In the genomic region with DNA sequence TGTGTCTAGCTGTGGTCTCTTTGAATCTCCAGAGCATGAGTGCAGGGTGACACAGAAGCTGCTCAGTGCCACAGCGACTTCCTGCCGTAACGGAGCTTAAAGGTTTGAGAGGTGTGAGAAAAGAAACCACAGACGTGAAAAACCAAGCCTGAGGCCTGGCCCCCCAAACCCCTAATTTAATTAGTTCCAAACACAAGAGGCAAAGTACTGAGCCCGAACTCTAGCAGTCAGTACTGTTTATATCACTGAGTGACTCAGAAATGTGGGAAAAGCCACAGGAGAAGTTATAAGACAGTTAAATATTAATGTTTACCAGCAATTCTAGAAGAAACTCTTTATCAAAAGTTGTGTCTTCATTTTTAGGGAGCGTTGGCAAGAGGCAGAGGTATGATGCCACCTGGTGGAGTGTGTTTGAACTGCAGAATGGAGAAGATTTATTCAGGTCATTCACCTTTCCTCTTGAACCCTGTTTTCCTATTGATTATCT, we compare ENCODE assay signal across 9 mouse cellular contexts. TPM values are rescaled to one million over a fixed set of nuclear protein-coding genes. Genes with fewer than 3 reads are reported as not detected.
A peak's percentile ranks its signal among the peaks of the same experiment; 100 is the strongest.
DNase-seq lines count a peak whose midpoint lies in the region; ATAC-seq and TF ChIP-seq lines count a peak whose summit lies in the region.
"Had no signal": no experiment of that assay in that cellular context is flagged by ENCODE, and none has a peak within 500 bp of the region (broad histone marks: within the 10 kb centered on the region; RNA-seq: fewer than 3 reads in every experiment).

No protein-coding gene starts in this region.

- no peaks in the 10 kb centered on the region for H3K4me1 ChIP-seq in forebrain, postnatal 0 days (ENCODE audit: insufficient read depth)
- H3K4me1 ChIP-seq in forebrain, embryonic 13.5 days = no peaks in the 10 kb centered on the region
- no peaks in the 10 kb centered on the region for H3K4me1 ChIP-seq in neural tube, embryonic 15.5 days
- H3K4me1 ChIP-seq: limb, embryonic 12.5 days had no signal

- H3K27me3 ChIP-seq in forebrain, postnatal 0 days (ENCODE audit: insufficient read depth, low read length) = no peaks in the 10 kb centered on the region
- H3K27me3 ChIP-seq in forebrain, embryonic 13.5 days = no peaks in the 10 kb centered on the region
- no peaks in the 10 kb centered on the region for H3K27me3 ChIP-seq in neural tube, embryonic 15.5 days (replicated peaks)
- H3K27me3 ChIP-seq: limb, embryonic 12.5 days had no signal

- H3K36me3 ChIP-seq in forebrain, postnatal 0 days (ENCODE audit: insufficient read depth) = peaks cover 68% of the 10 kb centered on the region
- peaks cover 80% of the 10 kb centered on the region for H3K36me3 ChIP-seq in forebrain, embryonic 13.5 days (ENCODE audit: poor library complexity, severe bottlenecking)
- peaks cover 67% of the 10 kb centered on the region for H3K36me3 ChIP-seq in neural tube, embryonic 15.5 days

- ATAC-seq in forebrain, postnatal 0 days = no peak
- ATAC-seq in forebrain, embryonic 13.5 days = no peak
- no peak for ATAC-seq in neural tube, embryonic 15.5 days (ENCODE audit: low FRiP score)

- intact Hi-C loops in heart, postnatal 36 days (cut with DNase I) = loop anchor here (1.0 kb wide), 2 partner anchors 179 to 279 kb away; no protein-coding TSS in a partner anchor

- H3K27ac ChIP-seq in forebrain, postnatal 0 days (ENCODE audit: low read depth, low read length) = no peak overlapping the region
- H3K27ac ChIP-seq in forebrain, embryonic 13.5 days = no peak overlapping the region
- H3K27ac ChIP-seq in neural tube, embryonic 15.5 days (replicated peaks) = no peak overlapping the region
- H3K27ac ChIP-seq: limb, embryonic 12.5 days had no signal

- no peaks in the 10 kb centered on the region for H3K9me3 ChIP-seq in forebrain, postnatal 0 days (ENCODE audit: low read length)
- H3K9me3 ChIP-seq in forebrain, embryonic 13.5 days (replicated peaks) = no peaks in the 10 kb centered on the region
- H3K9me3 ChIP-seq in neural tube, embryonic 15.5 days (replicated peaks) = no peaks in the 10 kb centered on the region
- H3K9me3 ChIP-seq: limb, embryonic 12.5 days had no signal

- TF ChIP-seq CTCF in forebrain, postnatal 0 days (IDR thresholded peaks at IDR 0.05; ENCODE audit: low read depth) = peak; percentile 83

- H3K4me3 ChIP-seq in forebrain, postnatal 0 days (ENCODE audit: low read depth, low read length) = no peak overlapping the region
- H3K4me3 ChIP-seq in forebrain, embryonic 13.5 days = no peak overlapping the region
- no peak overlapping the region for H3K4me3 ChIP-seq in neural tube, embryonic 15.5 days (replicated peaks)
- H3K4me3 ChIP-seq: limb, embryonic 12.5 days had no signal

- 79% methylated on average over 6 of the region's 6 CpGs for WGBS in forebrain, postnatal 0 days
- 75% methylated on average over 6 of the region's 6 CpGs for WGBS in forebrain, embryonic 13.5 days
- 82% methylated on average over 6 of the region's 6 CpGs for WGBS in neural tube, embryonic 15.5 days

- H3K4me2 ChIP-seq in forebrain, postnatal 0 days (ENCODE audit: low read depth) = no peak overlapping the region
- no peak overlapping the region for H3K4me2 ChIP-seq in forebrain, embryonic 13.5 days
- H3K4me2 ChIP-seq in neural tube, embryonic 15.5 days = no peak overlapping the region
- H3K4me2 ChIP-seq: limb, embryonic 12.5 days had no signal

- peak; percentile 70 for DNase-seq in forebrain, postnatal 0 days
- DNase-seq in neural tube, embryonic 10.5 days (ENCODE audit: extremely low spot score, low spot score) = peak; percentile 32
- peak; percentile 29 for DNase-seq in cerebellum, adult 8-10 months
- peak; percentile 35 to 51 for DNase-seq in heart, postnatal 36 days
- peak; percentile 20 for DNase-seq in lung, postnatal 25 days (ENCODE audit: low spot score)
- peak; percentile 28 to 54 for DNase-seq in thymus, postnatal 10 days (ENCODE audit: low spot score in 2 of 2)

- no peak overlapping the region for H3K9ac ChIP-seq in forebrain, postnatal 0 days
- no peak overlapping the region for H3K9ac ChIP-seq in forebrain, embryonic 13.5 days
- H3K9ac ChIP-seq in neural tube, embryonic 15.5 days (replicated peaks) = no peak overlapping the region
- H3K9ac ChIP-seq: limb, embryonic 12.5 days had no signal

RNA-seq across cellular contexts. Expression of gene Aqr, which starts 41.5 kb away (rescaled TPM):
- total RNA-seq in forebrain, postnatal 0 days (2014; rRNA removed) = 25.2 and 31.9 TPM in 2 replicates
- 20.0 and 22.0 TPM in 2 replicates for polyA plus RNA-seq in forebrain, postnatal 0 days (2015; fragmentation: Nextera tagmentation; extraction: Ambion mirVana)
- polyA plus RNA-seq in forebrain, embryonic 13.5 days (2015; fragmentation: Nextera tagmentation; extraction: Ambion mirVana) = 52.1 and 55.3 TPM in 2 replicates
- polyA plus RNA-seq in neural tube, embryonic 15.5 days (2015; fragmentation: Nextera tagmentation; extraction: Ambion mirVana) = 33.5 and 36.9 TPM in 2 replicates
- 10 to 100 TPM; 18.1 to 19.3 TPM for total RNA-seq in heart, postnatal 36 days (2021)

RNA-seq across cellular contexts. Expression of gene Zfp770, which starts 55.9 kb away (rescaled TPM):
- total RNA-seq in forebrain, postnatal 0 days (2014; rRNA removed) = 24.2 and 28.6 TPM in 2 replicates
- 8.1 and 8.2 TPM in 2 replicates for polyA plus RNA-seq in forebrain, postnatal 0 days (2015; fragmentation: Nextera tagmentation; extraction: Ambion mirVana)
- polyA plus RNA-seq in forebrain, embryonic 13.5 days (2015; fragmentation: Nextera tagmentation; extraction: Ambion mirVana) = 4.5 and 4.8 TPM in 2 replicates
- polyA plus RNA-seq in neural tube, embryonic 15.5 days (2015; fragmentation: Nextera tagmentation; extraction: Ambion mirVana) = 5.5 TPM in 2 replicates
- 10 to 100 TPM; 14.6 to 16.3 TPM for total RNA-seq in heart, postnatal 36 days (2021)

Comparison
In these comparisons a context has a peak if more than half of its experiments do, and no peak if none do; other contexts are left out.
1. DNase-seq: peak in every context shown above with its lines; median percentile 70 in forebrain, postnatal 0 days; 43 in heart, postnatal 36 days; 41 in thymus, postnatal 10 days; 32 in neural tube, embryonic 10.5 days; 29 in cerebellum, adult 8-10 months; 20 in lung, postnatal 25 days.